Mouse (Mus musculus) cerebellum, postnatal 36 days (tissue): Measurements from ENCODE around the gene Becn1.

Experiments
- DNase-seq, 2 experiments: peaks; one replicate each; pipeline ENCODE4 v3.0.0; 2021 to 2022; ENCODE audit warnings: mixed read lengths in 2 of 2

Gene Becn1

DNA sequence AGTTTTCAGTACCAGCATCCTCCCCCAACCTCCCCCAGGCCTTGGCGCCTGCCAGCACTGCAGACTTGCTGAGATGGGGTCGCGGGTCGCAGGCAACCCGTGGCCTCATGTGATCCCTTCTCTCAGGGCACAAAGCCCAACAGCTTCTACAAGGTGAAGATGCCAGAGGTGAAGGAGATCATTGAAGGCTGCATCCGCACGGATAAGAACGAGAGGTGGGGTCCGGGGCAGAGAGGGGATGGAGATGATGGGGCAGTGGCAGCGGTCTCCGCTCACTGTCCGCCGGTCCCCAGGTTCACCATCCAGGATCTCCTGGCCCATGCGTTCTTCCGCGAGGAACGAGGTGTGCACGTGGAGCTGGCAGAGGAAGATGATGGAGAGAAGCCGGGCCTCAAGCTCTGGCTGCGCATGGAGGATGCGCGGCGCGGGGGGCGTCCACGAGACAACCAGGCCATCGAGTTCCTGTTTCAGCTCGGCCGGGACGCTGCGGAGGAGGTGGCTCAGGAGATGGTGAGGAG, 37.1 kb downstream of the Becn1 start:
- DNase-seq, result no peak

DNA sequence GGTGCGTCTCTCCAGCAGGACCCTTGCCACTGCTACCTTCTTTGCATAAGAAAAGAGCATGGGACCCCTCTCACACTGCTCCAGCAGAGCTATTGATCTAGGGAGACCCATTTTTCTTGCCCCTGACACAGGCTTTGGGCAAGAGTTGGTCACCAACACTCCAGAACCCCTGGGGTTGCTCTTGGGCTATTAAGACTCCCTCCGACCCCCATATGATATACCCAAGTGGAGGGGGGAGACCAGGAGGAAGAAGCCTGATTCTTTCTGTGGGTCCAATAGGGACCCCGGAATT, 38.2 kb downstream of the Becn1 start:
- no peak for DNase-seq

DNA sequence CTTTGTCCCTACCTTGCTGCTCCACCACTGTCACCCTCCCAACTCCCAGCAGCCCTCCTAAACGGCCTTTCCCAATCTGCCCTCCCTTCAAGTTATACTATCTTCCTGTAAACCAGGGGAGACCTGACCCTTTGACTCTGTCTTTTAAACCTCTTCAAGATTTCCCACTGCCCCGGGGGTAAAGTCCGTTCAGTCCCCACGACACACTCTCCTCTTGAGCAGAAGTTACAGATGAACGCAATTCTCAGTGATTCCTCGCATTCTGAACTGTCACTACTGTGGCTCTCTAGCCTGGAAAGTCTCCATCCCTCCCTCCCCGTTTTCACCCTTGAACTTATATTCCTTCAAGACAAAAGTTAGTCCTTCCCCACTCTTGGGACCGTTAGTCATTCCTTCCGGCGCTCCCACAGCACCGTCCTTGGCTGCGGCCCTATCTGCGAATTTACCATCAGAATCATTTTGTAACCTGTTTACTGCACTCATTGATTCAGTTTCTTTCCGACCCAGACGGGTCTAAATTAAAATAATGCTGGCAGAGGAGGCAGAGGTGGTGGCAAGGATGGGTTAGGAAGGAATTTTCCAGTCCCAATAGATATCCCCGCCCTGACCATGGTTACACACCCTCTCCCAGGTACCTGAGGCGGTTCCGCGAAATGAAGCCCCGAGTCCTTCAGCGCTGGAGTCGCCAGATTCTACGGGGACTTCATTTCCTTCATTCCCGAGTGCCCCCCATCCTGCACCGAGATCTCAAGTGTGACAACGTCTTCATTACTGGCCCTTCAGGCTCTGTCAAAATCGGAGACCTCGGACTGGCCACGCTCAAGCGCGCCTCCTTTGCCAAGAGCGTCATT, 38.7 kb downstream of the Becn1 start:
- no peak for DNase-seq

DNA sequence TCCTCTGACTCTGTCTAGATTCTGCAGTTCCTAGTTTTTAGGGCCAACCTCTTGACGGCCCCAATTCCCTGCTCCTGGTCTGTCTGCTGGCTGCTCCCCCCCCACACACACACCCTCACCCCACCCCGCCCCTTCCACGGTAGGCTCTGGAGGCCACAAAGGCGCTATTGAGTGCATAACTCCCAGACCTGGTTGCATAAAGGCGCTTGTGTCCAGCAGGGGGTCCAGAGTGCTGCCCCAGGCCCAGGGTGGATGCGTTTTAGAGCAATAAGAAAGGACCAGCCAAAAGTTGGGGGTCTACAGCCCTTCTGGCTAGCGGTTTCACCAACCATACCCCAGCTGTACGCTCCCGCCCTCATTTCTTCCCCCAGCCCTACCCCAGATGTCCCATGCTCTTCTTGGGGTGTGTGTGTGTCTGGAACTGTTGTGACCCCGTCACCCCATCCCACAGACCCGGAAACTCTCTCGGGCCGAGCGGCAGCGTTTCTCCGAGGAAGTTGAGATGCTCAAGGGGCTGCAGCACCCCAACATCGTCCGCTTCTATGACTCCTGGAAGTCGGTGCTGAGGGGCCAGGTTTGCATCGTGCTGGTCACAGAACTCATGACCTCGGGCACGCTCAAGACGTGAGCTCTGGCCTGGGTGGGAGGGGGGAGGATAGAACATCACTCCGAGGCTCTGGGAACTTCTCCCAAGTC, 39.7 kb downstream of the Becn1 start:
- no peak for DNase-seq

DNA sequence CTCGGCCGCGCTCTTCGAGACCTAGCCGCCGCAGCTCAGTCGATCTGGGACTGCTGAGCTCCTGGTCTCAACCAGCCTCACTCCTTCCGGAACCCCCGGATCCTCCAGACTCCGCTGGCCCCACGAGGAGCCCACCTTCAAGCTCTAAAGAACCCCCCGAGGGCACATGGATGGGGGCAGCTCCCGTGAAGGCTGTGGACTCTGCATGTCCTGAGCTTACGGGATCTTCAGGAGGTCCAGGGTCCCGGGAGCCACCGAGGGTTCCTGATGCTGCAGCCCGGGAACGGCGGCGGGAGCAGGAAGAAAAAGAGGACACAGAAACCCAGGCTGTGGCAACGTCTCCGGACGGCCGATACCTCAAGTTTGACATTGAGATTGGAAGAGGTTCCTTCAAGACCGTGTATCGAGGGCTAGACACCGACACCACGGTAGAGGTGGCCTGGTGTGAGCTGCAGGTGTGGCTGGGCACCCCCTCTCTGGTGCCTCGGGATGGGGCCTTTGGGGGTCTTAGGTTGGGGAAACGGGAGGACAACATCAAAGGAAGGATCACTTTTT, 41.2 kb downstream of the Becn1 start:
- peak in 1 of 2 experiments; percentile 23 for DNase-seq

DNA sequence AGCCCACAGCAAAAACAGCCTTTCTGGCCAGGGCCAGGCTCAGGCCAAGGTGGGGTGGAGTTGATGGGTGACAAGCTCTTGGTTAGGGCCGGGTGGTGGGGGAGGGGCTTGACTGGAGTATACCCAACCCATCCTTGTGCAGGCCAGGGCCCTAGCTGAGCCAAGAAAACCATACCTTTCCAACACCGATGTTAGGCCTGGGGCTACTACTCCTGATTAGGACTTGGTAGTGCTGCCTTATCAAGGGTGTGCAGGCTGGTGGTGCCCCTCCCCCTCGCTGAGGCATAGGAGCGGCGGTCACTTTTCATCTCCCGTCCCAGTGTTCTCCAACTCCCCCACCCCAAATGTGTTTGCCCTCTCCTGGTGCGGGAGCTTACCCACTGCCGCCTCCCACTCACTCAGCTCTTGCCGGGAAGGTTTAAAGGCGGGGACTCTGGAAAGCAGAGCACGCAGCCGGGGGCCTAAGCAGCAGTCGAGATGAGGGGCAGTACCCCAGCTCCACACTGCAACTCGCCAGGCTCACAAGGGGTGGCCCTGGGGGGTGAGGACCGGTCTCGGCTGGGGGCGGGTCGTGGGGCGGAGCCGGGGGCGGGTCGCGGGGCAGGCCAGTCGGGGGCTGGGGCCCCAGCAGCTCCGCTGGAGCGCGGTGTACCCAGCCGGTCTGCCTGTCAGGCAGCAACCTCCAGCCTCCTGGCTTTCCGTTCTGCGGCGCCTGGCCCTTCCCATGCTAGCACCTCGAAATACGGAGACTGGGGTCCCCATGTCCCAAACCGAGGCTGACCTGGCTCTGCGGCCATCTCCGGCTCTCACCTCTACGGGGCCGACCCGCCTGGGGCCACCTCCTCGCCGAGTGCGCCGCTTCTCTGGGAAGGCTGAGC, 41.9 kb downstream of the Becn1 start, which contains the start of gene Wnk4:
Wnk4 (plus strand) TSS at position 620 of the 878 bp plus-strand sequence.
- peak in 1 of 2 experiments; percentile 32 for DNase-seq

DNA sequence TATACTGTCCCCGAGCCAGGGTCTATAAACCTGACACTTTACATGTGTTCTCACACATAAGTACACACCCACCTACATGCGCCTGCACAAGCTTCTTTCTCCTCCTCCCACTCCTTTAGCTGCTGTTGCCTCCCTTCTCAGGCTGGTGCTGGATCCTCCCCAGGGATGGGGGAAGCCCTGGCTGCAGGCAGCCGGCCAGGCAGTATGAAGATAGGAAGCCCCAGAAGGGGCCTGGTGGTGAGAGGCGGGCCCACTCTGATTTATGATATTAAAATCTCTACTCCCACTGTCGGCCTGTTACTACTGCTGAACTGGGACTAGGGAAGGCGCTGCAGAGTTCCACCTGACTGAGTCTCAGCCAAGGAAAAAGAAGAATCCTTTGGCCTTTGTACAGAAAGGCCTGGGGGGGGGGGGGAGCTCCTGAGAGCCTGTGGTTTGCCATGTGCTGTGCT, 42.8 kb downstream of the Becn1 start:
- no peak for DNase-seq

DNA sequence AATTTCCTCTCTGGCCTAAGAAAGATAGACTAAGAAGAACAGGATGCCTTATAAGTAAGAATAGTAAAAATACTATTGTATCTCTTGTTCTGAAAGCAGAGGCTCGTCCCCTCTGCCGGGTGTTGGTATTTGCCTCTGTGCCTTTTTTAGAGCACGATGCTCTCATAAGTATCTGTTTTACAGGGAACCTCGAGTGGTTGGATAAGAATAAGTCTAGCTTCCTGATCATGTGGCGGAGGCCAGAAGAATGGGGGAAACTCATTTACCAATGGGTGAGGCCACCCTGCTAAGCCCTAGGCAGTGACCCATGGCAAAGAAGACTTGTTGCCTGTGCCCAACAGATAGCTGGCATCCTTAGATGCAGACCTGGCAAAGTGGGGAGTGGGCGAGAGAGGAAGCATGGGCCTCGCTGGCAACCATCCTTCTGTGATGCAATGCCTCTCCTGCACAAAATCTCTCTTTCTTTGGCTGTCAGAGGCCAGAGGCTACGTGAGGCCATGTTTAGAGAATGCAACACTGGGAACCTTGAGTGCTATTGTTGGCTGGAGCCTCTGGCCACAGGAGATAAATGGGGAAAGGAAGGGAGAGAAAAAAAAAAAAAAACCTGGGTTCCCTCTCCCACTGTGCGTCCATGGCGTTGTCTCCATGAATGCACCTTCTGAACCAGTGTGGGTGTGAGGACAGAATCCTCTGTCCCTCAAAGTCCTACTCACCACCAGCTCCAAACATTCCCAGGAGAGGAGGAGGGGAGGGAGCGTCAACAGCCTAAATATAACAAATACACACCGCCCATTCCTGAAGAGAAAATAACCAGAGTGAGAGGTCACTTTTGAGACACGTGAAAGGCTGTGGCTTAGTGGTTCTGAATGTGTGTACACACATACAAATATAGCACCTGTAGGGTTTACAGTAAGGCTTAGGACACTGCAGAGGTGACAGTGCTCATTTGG, 46.0 kb downstream of the Becn1 start:
- DNase-seq, result no peak

DNA sequence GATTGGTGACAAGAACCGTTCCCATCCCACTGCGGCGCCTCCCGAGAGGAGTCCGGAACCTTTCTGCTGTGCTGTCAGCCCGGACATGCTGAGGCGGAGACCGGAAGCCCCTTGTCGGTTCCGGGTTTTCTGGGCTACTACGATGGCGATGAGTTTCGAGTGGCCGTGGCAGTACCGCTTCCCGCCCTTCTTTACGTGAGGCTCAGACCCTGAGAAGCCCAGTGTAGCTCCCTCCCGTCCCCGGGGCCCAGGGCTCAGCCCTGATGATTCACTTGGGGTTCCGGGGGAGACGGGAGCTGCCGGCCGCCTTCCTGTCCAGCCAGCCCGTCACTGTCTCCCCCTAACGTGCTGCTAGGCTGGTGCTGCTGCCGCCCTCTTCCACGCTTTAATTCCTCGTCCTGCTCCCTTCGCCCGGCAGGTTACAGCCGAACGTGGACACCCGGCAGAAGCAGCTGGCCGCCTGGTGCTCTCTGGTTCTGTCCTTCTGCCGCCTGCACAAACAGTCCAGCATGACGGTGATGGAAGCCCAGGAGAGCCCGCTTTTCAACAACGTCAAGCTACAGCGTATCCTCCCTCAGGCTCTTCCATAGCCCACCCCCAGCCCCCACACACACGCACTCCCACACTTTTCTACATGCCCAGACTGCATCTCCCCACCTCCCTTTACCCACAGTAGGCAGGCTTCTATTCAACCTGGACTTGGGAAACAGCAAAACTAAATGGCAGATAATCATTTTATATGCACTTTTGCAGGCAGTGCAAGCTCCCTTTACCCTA, 48.3 kb downstream of the Becn1 start, which contains the start of gene Vps25:
Vps25 (plus strand) TSS at position 95 of the 777 bp plus-strand sequence.
- DNase-seq, result peak; percentile 84 to 88

DNA sequence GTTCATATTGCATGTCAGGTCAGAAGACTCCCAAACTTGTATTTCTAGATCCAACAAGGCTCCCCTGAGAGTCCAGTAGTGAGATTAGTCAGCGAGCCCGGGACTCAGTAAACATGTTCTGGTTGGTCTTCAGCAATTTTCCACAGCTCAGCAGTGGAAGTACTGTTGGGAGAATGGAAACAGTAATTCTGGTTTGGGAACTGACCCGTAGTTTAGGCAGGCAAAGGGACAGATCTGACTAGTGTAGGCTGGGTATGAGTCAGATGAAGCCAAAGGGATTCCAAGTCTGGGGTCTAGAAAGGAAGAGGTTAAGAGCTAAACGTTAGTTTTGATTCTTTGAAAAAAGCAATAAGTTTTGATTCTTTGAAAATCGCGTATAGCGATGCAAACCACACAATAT, 49.1 kb downstream of the Becn1 start:
- no peak for DNase-seq

DNA sequence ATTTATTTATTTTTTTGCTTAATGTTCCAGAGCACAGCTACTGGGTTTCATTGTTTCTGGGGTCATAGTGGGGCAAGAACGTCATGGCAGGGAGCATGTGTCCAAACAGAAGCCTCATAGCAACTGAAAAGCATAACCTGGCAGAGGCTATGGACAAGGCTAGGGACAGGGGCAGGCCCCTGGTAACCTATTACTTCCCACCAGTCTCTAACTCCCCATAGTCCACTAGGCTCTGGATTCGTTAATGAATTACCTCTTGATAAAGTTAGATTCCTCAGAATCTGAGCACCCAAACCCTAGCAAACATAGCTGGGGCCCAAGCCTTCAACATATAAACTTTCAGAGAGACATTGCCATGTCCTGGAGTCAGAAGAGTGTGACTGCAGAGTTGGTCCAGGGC, 51.1 kb downstream of the Becn1 start:
- DNase-seq, result no peak

DNA sequence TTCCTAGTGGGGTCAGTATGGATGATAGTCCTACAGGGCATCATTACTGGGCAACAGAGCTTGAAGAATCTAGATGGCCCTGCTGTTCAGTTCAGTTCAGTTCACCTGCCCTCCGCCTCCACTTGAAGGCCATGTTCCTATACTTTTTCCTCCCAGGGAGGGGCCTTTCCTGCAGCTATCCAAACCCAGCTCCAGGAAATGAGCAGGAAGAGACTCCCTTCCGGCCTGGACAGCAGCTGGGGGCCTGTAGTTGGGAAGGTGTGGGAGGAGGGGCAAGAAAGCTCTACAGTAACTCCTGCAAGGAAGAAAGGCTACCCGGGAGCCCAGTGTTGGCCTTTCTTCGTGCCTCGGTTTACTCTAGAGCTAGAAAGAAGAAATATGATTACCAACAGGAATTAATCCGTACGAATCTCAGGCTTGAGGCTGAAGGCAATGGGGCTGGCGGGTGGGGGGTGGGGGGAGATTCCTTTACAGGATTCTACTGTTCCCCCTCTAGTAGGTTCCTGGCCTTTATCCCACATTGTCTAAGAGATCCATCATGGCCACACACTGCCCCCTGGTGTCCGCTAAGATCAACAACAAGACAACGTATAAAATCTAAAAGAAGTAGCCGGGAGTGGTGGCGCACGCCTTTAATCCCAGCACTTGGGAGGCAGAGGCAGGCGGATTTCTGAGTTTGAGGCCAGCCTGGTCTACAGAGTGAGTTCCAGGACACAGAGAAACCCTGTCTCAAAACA, 53.7 kb downstream of the Becn1 start:
- DNase-seq, result peak; percentile 59 to 64

DNA sequence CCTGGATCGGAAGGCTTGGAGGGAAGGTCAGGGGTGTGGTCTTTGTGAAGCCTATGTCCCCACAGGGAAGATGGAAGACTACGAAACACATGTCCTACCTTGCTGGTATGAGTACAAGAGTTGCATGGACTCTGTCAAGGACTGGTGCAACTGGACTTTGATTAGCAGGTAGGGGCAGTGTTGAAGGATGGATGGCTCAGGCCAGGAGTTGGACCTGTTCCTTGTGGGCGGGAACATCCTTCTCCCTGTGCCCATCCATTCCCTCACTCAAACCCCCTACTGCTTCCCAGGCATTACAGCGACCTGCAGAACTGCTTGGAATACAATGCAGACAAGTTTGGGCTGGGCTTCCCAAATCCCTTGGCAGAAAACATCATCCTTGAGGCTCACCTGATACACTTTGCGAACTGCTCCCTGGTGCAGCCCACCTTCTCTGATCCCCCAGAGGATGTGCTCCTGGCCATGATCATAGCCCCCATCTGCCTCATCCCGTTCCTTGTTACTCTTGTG, 54.5 kb downstream of the Becn1 start:
- no peak for DNase-seq

DNA sequence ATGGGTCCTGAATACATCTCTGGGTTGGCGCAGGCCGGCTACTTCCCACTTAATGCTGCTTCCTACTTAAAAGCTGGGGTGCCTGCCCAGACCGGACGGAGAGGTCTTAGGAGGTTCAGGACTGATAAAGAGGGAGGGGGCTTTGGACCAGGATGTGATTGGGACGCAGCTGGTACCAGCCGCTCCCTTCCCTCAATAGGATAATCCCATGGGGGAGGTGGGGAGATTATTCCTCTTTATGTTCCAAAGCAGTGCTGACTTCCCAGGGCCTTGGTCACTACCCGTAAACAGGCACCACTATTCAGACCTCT, 55.4 kb downstream of the Becn1 start:
- no peak for DNase-seq

DNA sequence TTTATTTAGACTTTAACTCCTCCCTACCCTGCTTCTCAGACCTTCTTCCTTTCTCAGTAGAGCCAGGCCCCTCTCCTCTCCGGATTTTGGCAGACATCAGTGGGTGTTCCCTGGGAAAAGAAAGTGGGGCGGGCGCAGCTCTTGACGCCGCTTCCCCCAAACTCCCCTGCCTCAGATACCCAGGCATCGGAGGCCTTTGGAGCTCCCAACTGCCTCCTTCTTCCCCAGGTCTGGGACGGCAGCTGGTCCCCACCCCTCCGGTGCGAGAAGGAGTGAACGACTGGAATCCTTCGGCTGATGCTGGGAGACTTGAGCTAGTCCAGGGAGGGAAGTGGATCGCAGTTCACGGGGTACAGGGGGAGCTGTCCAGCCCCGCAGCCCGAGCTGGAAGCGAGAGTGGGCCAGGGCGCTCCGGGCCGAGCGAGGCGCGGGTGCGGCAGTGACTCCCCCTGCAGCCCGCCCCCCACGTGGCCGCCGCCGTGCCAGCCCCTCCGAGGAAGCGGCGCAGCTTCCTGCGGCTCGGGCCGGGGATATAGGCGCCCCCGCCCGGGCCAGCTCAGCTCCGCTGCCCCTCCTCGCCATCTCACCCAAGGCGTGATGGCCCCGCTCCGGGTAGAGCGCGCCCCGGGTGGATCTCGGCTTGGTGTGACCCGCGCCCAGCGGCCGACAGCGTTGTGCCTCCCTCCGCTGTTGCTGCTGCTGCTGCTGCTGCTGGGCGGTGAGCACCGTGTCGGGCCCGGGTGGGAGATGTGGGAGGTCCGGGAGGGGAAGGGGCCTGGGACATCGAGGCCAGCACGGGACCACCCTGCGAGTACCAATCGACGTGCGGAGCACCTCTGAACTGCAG, 56.0 kb downstream of the Becn1 start, which contains the start of gene Ramp2:
Ramp2 (plus strand) TSS at position 174 of the 847 bp plus-strand sequence.
- DNase-seq, result peak in 1 of 2 experiments; percentile 8

DNA sequence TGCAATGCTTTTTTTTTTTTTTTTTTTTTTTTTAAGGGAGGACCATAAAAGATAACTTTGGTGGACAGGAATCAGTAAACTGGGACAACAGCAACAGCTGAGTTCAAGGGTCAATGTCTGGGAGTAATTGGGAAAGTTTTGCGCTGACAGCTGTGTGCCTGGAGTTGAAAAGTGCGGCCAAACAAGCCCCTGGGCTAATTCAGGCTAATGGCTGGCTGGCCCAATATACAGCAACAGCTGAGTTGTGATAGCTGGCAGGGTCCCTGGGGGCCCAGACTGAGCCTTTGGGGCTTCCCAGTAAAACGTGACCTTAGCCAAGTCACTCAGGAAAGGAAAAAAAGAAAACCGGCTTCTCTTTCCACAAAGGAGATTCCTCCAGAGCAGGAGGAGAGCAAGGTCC, 57.0 kb downstream of the Becn1 start:
- no peak for DNase-seq

DNA sequence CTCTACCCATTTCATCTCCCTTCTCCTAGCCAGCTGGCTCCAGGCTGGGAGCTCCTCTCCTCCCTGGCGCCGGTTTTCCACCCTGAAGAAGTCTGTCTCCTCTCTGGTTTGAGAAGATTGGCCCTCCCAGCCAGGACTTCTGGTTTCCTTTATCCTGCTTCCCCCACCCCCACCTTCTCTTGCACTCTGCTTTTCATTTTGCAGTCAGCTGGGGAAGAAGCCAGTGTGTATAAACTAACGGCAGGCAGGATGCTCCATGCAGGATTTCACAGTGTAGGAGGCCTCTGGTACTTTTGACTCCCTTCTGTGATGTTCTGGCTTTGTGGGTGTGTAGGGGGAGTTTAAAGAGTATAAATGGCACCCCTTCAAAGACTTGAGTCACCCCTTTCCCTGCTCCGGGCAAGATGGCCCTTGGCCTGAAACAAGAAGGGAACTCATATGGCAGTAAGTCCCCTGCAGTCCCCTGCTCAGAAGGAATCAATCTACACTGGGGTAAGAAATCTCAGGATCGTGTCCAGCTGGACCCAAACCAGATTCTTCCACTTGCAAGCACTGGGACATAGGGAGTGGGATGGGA, 63.9 kb downstream of the Becn1 start:
- no peak for DNase-seq

DNA sequence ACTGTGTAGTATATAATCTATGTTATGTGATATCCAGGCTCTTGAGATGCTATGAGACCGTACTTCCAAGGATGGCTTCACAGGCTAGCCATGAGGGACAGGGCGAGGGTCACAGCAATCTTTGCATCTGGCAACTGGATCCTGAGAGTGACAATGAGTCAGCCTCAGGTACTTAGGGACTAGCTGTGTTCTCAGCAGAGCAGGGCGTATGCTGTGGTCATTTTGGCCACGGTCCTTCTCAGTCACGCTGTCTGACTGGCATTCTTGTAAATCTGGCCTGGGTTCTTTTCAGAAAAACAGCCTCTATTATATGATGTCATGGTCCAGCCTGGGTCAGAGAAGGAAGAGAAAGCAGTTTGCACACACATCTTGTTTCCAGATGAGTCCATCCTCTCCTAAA, 65.3 kb downstream of the Becn1 start:
- no peak for DNase-seq
